Mouse (Mus musculus) megakaryocyte progenitor cell, adult 5-6 weeks (primary cell): ENCODE measurements around the gene Gm20917. TPM values are rescaled to one million over a fixed set of nuclear protein-coding genes. Genes with fewer than 3 reads are reported as not detected.
"Not testable (repeated sequence)": the region's sequence is repeated elsewhere in the genome, so short reads cannot be mapped to it uniquely, and the experiment has no call there.

Experiments
- ATAC-seq: replicated peaks from 2 replicates; pipeline ENCODE4 v1.8.0; 2016; ENCODE audit warnings: mild to moderate bottlenecking, moderate TSS enrichment, inconsistent platforms; ENCODE audit not compliant: poor library complexity
- total RNA-seq, 2 experiments: library from RNA; stranded (forward) in 1 of 2; stranded (reverse) in 1 of 2; fragments of 157-497, 149-512 nt in 1 of 2; fragments of 200-1000 nt in 1 of 2; gene quantifications; 2 replicates each; pipeline versions ENCODE4 v1.2.3 to v1.2.4; 2015 to 2017

Gm20917 gene
- total RNA-seq (2015) (not detected in 2 replicates), total RNA-seq (2017) (not detected in 2 replicates)

DNA sequence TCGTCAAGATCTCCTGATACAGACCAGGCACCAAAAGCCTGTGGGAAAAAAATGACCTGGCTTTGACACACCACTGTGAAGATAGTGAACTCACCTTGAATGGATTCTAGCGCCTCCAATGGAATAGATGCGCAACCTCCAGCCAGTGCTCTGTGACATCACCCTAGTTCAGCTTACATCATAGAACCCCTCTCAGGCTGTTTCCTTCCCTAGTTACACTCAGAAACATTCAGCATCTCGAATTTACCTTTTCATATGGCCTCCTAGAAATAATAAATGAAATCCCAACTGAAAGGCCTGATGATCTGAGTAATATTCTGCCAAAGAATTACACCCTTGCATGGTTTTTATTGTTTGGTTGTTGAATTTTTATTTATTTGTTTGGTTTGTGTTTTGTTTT, at the start of gene Gm20917:
TSS of gene Gm20917 (minus strand) at position 101 of the 400 bp plus-strand sequence.
- ATAC-seq: not testable (repeated sequence)

Other genes with a start within 250 kb of the Gm20917 start
- not detected in 2 replicates for gene Gm20916, start 168.4 kb upstream of the Gm20917 start, total RNA-seq (2015)
- not detected in 2 replicates for gene Gm20916, start 168.4 kb upstream of the Gm20917 start, total RNA-seq (2017)